Mouse (Mus musculus): ENCODE results near the gene Rab8b.

DNA sequence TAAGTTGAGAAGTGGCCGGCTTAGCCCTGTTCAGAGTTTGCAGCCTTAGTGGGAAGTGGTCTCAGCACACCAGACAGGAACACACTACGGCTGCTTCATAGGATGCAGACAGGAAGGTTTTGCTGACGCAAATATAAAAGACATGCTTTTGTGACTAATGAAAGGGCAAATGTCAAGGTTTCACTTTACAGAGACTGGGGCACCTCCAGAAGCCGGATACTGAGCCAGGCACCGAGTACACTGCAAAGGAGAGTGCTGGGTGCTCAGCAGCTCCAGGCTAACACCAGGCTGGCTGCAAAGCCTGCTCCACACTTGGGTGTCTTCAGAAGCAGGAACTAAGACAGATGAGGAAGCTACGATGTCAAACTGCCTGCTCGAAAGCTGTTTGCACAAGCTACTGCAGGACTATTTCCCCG is 37.1 kb downstream of the Rab8b start:
- TF ChIP-seq CTCF (IDR thresholded peaks at IDR 0.05; ENCODE audit: control insufficient read depth, insufficient read depth, low read length) (no peak), POLR2A (IDR thresholded peaks at IDR 0.05; ENCODE audit: borderline replicate concordance, control insufficient read depth, low read depth, low read length) (no peak)
